Mouse (Mus musculus): ENCODE results near the gene Rftn2. TPM values are rescaled to one million over a fixed set of nuclear protein-coding genes. Genes with fewer than 3 reads are reported as not detected.

The Rftn2 gene
- 12.8 and 12.9 TPM in 2 replicates for polyA plus RNA-seq (2014; fragmentation: Nextera tagmentation; extraction: Ambion mirVana)

DNA sequence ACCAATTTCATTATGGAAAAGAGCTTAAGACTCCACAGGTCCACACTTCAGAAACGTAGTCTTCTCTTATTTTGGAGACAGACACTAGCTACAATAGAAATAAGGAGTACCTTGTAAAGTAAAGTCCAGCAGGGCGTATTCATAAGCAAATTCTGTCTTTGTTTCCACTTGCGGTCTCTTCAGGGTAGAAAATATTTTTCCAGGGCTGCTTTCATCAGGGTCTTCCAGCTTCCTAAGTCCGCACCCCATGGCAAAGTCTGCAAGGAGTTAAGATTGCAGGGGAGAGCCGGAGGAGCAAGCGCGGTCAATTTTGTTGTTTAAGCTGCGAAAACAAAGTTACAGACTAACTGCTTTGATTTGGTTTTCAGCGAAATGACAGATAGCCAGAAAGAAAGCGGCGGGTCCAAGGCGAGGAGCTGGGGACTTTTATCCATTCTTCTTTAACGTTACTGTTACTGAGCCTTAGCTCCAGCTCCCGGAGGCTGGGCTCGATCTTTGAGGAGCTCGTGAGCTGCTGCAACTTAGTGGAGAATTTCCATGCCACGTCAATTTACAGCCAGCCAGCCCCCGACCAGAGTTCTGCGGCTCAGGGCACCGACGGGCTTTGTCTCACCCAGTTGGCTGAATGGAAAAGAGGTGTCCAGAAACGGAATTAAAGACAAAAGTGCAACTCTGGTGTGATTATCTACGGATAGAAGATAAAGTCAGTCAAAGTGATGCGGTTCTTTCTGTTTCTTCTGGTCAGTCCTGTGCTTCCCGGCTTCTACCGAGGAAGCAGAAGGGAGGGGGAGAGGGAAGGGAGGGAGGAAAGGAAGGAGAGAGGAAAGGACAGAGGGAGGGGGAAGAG lies at the start of gene Rftn2:
Gene Rftn2, minus strand, starts transcription at position 772 of the 847 bp plus-strand sequence.
- Histone ChIP-seq H3K9me3 (ENCODE audit: control insufficient read depth, low read depth, low read length) (no peaks in the 10 kb centered on the region), H3K4me3 (ENCODE audit: low read depth, low read length) (peak within 1 kb of the TSS; percentile 36), H3K4me2 (replicated peaks; ENCODE audit: low read depth, low read length) (peak within 1 kb of the TSS; percentile 33), H3K4me1 (ENCODE audit: control insufficient read depth, insufficient read depth, low read length) (peaks cover 11% of the 10 kb centered on the region; the same call in 1 of the 2 replicates), H3K36me3 (ENCODE audit: control insufficient read depth, insufficient read depth, low read length) (no peaks in the 10 kb centered on the region), H3K27ac (ENCODE audit: low read length) (peak within 1 kb of the TSS; percentile 58), H3K27me3 (ENCODE audit: control insufficient read depth, insufficient read depth, low read length) (no peaks in the 10 kb centered on the region), H3K9ac (replicated peaks; ENCODE audit: low read depth, low read length) (peak within 1 kb of the TSS; percentile 43)
- ATAC-seq (ENCODE audit: insufficient number of reproducible peaks, insufficient read depth, low FRiP score, low read depth): no peak
- 3% methylated on average over 26 of the region's 26 CpGs for WGBS

DNA sequence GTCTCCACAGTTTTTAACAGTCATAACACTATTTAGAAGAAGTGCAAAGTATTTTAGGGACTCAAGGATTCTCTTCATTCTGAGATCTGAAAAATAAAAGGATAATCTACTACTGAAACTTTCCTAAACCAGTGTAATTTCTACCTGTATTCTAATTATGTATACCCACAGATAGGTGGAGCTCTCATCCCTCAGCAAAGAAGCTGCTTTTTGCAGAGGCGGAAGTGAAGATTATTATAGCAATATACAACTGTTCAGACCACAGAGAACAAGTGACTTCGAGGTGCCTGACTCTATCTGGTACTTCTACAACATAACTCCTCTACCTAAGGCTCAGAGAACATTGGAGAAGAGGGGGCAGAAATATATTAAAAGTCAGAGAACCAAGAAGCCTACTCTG lies 38.9 kb upstream of the Rftn2 start:
- no peak overlapping the region for H3K4me3 ChIP-seq (ENCODE audit: low read depth, low read length)
- H3K27ac ChIP-seq (ENCODE audit: low read length): no peak overlapping the region
- no peaks in the 10 kb centered on the region for H3K4me1 ChIP-seq (ENCODE audit: control insufficient read depth, insufficient read depth, low read length)
- no peak overlapping the region for H3K4me2 ChIP-seq (replicated peaks; ENCODE audit: low read depth, low read length)
- no peak overlapping the region for H3K9ac ChIP-seq (replicated peaks; ENCODE audit: low read depth, low read length)
- H3K36me3 ChIP-seq (ENCODE audit: control insufficient read depth, insufficient read depth, low read length): no peaks in the 10 kb centered on the region
- no peaks in the 10 kb centered on the region for H3K27me3 ChIP-seq (ENCODE audit: control insufficient read depth, insufficient read depth, low read length)
- WGBS: 59% methylated on average over 2 of the region's 2 CpGs
- ATAC-seq (ENCODE audit: insufficient number of reproducible peaks, insufficient read depth, low FRiP score, low read depth): no peak
- H3K9me3 ChIP-seq (ENCODE audit: control insufficient read depth, low read depth, low read length): no peaks in the 10 kb centered on the region

DNA sequence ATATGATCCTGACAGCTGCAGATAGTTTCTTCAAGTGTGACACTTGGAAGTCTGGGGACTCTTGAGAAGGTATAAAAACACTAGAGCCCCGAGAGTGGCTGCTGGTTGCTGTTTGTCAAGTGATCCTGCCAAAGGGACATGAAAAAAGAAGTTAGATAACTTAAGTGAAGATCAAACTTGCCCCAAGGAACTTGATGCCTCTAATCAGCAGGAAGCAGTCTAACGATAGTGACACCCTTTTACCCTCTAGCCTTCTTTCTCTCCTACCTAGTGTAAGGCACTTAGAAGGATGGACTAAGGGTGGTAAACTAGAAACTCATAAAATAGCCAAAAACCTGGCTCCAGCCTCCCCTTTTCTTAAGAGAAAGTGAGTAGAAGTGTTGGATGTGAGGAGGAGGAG lies 37.8 kb upstream of the Rftn2 start:
- H3K9me3 ChIP-seq (ENCODE audit: control insufficient read depth, low read depth, low read length): no peaks in the 10 kb centered on the region
- H3K4me1 ChIP-seq (ENCODE audit: control insufficient read depth, insufficient read depth, low read length): no peaks in the 10 kb centered on the region
- no peak overlapping the region for H3K9ac ChIP-seq (replicated peaks; ENCODE audit: low read depth, low read length)
- no peak for ATAC-seq (ENCODE audit: insufficient number of reproducible peaks, insufficient read depth, low FRiP score, low read depth)
- no peak overlapping the region for H3K27ac ChIP-seq (ENCODE audit: low read length)
- 44% methylated on average over 2 of the region's 2 CpGs for WGBS
- H3K4me3 ChIP-seq (ENCODE audit: low read depth, low read length): no peak overlapping the region
- no peak overlapping the region for H3K4me2 ChIP-seq (replicated peaks; ENCODE audit: low read depth, low read length)
- H3K36me3 ChIP-seq (ENCODE audit: control insufficient read depth, insufficient read depth, low read length): no peaks in the 10 kb centered on the region
- no peaks in the 10 kb centered on the region for H3K27me3 ChIP-seq (ENCODE audit: control insufficient read depth, insufficient read depth, low read length)

DNA sequence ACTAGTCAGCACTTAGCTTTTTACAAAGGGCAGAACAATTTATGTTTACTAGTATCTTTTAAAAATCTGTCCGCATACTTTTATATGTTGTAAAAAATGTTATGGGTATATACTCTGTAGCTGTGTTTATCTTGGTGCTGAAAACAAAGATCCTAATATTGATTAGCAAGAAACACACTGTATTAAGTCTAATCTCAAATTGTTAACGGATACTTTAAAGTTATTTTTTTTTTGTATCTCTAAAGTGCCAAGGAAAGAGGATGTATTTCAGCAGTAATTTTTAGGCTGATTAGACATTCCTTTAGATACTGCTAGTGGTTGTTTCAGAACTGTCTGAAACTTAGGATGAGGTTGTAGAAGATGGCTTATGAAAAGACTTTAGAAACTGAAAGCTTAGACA lies 19.8 kb upstream of the Rftn2 start:
- Histone ChIP-seq H3K27me3 (ENCODE audit: control insufficient read depth, insufficient read depth, low read length) (no peaks in the 10 kb centered on the region), H3K9ac (replicated peaks; ENCODE audit: low read depth, low read length) (no peak overlapping the region), H3K9me3 (ENCODE audit: control insufficient read depth, low read depth, low read length) (no peaks in the 10 kb centered on the region), H3K27ac (ENCODE audit: low read length) (no peak overlapping the region), H3K36me3 (ENCODE audit: control insufficient read depth, insufficient read depth, low read length) (no peaks in the 10 kb centered on the region), H3K4me1 (ENCODE audit: control insufficient read depth, insufficient read depth, low read length) (no peaks in the 10 kb centered on the region), H3K4me3 (ENCODE audit: low read depth, low read length) (no peak overlapping the region), H3K4me2 (replicated peaks; ENCODE audit: low read depth, low read length) (no peak overlapping the region)
- WGBS: 80% methylated on average over 2 of the region's 2 CpGs
- no peak for ATAC-seq (ENCODE audit: insufficient number of reproducible peaks, insufficient read depth, low FRiP score, low read depth)

DNA sequence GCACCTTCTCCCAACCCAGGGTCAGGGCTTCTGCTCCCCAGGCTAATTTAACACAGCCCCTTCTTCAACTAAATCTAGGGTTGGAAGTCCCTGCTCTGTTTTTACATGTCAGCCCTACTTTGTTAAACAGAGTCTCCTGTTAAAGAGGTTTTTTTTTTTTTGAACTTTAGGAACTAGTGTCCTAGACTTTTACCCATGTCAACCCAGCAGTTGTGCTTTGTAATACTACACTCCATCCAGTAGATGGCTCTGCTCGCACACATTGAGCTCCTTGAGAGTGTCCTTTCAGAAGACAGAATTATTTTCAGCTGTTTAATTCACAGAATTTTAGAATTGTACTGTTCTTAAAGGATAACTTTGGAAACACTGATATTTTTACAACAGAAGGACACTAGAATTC lies 12.7 kb upstream of the Rftn2 start:
- ATAC-seq (ENCODE audit: insufficient number of reproducible peaks, insufficient read depth, low FRiP score, low read depth): no peak
- no peak overlapping the region for H3K27ac ChIP-seq (ENCODE audit: low read length)
- H3K4me2 ChIP-seq (replicated peaks; ENCODE audit: low read depth, low read length): peak overlapping the region; percentile 98
- H3K36me3 ChIP-seq (ENCODE audit: control insufficient read depth, insufficient read depth, low read length): no peaks in the 10 kb centered on the region
- peaks cover 23% of the 10 kb centered on the region for H3K4me1 ChIP-seq (ENCODE audit: control insufficient read depth, insufficient read depth, low read length)
- H3K9me3 ChIP-seq (ENCODE audit: control insufficient read depth, low read depth, low read length): no peaks in the 10 kb centered on the region
- no peak overlapping the region for H3K9ac ChIP-seq (replicated peaks; ENCODE audit: low read depth, low read length)
- WGBS: 2% methylated on average over 1 of the region's 1 CpGs
- H3K4me3 ChIP-seq (ENCODE audit: low read depth, low read length): peak overlapping the region; percentile 88; the same call in 1 of the 2 replicates
- no peaks in the 10 kb centered on the region for H3K27me3 ChIP-seq (ENCODE audit: control insufficient read depth, insufficient read depth, low read length)

DNA sequence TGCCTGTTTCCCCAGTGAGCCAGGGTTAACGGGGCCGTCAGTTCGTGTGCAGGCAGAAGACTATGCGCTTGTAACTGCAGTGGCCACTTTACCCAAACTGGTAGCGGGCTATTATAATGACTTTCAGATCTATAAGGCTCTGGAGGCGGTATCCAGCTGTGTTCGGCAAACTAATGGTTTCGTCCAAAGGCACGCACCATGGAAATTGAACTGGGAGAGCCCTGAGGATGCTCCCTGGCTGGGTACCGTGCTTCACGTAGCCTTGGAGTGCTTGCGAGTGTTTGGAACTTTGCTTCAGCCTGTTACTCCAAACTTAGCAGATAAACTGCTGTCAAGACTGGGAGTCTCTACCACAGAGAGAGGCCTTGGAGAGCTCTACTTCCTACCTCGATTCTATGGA lies 11.9 kb upstream of the Rftn2 start:
- Histone ChIP-seq H3K27me3 (ENCODE audit: control insufficient read depth, insufficient read depth, low read length) (no peaks in the 10 kb centered on the region), H3K4me3 (ENCODE audit: low read depth, low read length) (peak overlapping the region; percentile 88)

DNA sequence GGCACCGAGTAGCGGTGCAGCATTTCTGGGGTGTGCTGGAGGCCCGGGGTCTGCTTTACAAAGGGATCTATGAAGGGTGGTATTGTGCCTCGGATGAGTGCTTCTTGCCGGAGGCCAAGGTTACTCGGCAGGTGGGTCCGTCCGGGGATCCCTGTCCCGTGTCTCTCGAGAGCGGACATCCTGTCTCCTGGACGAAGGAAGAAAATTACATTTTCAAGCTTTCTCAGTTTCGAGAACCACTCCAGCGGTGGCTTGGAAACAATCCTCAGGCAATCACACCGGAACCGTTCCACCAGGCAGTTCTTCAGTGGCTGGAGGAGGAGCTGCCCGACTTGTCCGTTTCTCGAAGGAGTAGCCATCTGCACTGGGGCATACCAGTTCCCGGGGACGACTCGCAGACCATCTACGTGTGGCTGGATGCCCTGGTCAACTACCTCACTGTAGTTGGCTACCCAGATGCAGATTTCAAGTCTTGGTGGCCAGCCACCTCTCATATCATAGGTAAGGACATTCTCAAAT lies 11.1 kb upstream of the Rftn2 start:
- no peaks in the 10 kb centered on the region for H3K36me3 ChIP-seq (ENCODE audit: control insufficient read depth, insufficient read depth, low read length)
- H3K4me3 ChIP-seq (ENCODE audit: low read depth, low read length): peak overlapping the region; percentile 88
- H3K27me3 ChIP-seq (ENCODE audit: control insufficient read depth, insufficient read depth, low read length): no peaks in the 10 kb centered on the region
- WGBS: under 1% methylated on average over 23 of the region's 23 CpGs
- peaks cover 23% of the 10 kb centered on the region for H3K4me1 ChIP-seq (ENCODE audit: control insufficient read depth, insufficient read depth, low read length)
- peak overlapping the region; percentile 98 for H3K4me2 ChIP-seq (replicated peaks; ENCODE audit: low read depth, low read length)
- peak overlapping the region; percentile 69 for H3K9ac ChIP-seq (replicated peaks; ENCODE audit: low read depth, low read length)
- H3K27ac ChIP-seq (ENCODE audit: low read length): peak overlapping the region; percentile 36; the same call in 1 of the 2 replicates
- no peaks in the 10 kb centered on the region for H3K9me3 ChIP-seq (ENCODE audit: control insufficient read depth, low read depth, low read length)
- ATAC-seq (ENCODE audit: insufficient number of reproducible peaks, insufficient read depth, low FRiP score, low read depth): 0 out of 2 replicates have a peak, but pooled peaks have one; percentile 34

More for the DNA sequence above, 11.9 kb upstream of the Rftn2 start:
- no peak overlapping the region; the same call in 1 of the 2 replicates for H3K9ac ChIP-seq (replicated peaks; ENCODE audit: low read depth, low read length)
- H3K9me3 ChIP-seq (ENCODE audit: control insufficient read depth, low read depth, low read length): no peaks in the 10 kb centered on the region
- no peak for ATAC-seq (ENCODE audit: insufficient number of reproducible peaks, insufficient read depth, low FRiP score, low read depth)
- H3K36me3 ChIP-seq (ENCODE audit: control insufficient read depth, insufficient read depth, low read length): no peaks in the 10 kb centered on the region
- peak overlapping the region; percentile 98 for H3K4me2 ChIP-seq (replicated peaks; ENCODE audit: low read depth, low read length)
- WGBS: 40% methylated on average over 13 of the region's 13 CpGs
- H3K27ac ChIP-seq (ENCODE audit: low read length): no peak overlapping the region
- H3K4me1 ChIP-seq (ENCODE audit: control insufficient read depth, insufficient read depth, low read length): peaks cover 23% of the 10 kb centered on the region

DNA sequence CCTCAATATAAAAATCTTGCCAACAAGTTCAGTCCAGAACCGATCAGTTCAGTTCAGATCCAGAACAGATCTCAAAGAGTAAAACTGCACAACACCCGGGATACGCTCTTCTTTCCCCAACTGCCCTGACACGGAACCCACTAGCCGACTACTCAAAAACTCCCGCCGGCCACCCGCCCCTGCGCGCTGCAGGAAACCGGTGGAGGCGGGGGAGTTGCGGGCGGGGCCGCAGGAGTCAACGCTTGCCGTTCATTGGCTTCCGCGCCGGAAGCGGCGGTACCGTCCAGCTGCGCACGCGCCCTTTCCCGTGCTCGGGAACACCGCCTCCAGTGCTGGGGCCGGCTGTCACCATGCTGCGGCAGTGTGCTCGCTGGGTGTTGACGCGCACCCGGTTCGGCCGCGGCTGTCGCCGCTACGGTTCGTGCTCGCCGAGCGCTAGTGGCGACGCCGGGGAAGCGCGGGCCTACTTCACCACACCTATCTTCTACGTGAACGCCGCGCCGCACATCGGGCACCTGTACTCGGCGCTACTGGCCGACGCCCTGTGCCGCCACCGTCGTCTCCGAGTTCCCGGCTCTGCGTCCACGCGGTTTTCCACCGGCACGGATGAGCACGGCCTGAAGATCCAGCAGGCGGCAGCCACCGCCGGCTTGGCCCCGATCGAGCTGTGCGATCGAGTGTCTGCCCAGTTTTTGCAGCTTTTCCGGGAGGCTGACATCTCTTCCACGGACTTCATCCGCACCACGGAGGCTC lies 10.5 kb upstream of the Rftn2 start, which contains the start of gene Mars2:
Gene Mars2, plus strand, starts transcription at position 288 of the 753 bp plus-strand sequence.
- Histone ChIP-seq H3K4me1 (ENCODE audit: control insufficient read depth, insufficient read depth, low read length) (peaks cover 23% of the 10 kb centered on the region), H3K27me3 (ENCODE audit: control insufficient read depth, insufficient read depth, low read length) (no peaks in the 10 kb centered on the region), H3K4me3 (ENCODE audit: low read depth, low read length) (peak within 1 kb of the TSS; percentile 88), H3K36me3 (ENCODE audit: control insufficient read depth, insufficient read depth, low read length) (no peaks in the 10 kb centered on the region), H3K4me2 (replicated peaks; ENCODE audit: low read depth, low read length) (peak within 1 kb of the TSS; percentile 98), H3K9ac (replicated peaks; ENCODE audit: low read depth, low read length) (peak within 1 kb of the TSS; percentile 69), H3K27ac (ENCODE audit: low read length) (peak within 1 kb of the TSS; percentile 36; the same call in 1 of the 2 replicates), H3K9me3 (ENCODE audit: control insufficient read depth, low read depth, low read length) (no peaks in the 10 kb centered on the region)
- WGBS: under 1% methylated on average over 82 of the region's 82 CpGs
- peak; percentile 98 for ATAC-seq (ENCODE audit: insufficient number of reproducible peaks, insufficient read depth, low FRiP score, low read depth)

Data from stomach, embryonic 14.5 days (tissue).